Mouse (Mus musculus): Measurements from ENCODE around the gene Tmem115.
"Not testable (repeated sequence)": the region's sequence is repeated elsewhere in the genome, so short reads cannot be mapped to it uniquely, and the experiment has no call there.

Gene Tmem115

GRCm38 (mm10) chr9:107570845-107571244, 37.1 kb downstream of the Tmem115 start:
- no peak for DNase-seq (ENCODE audit: low spot score in 2 of 2)

GRCm38 (mm10) chr9:107571534-107572326, 38.0 kb downstream of the Tmem115 start:
- DNase-seq (ENCODE audit: low spot score in 2 of 2) = no peak

- no peak for DNase-seq (ENCODE audit: low spot score in 2 of 2)
These were observed 38.5 kb downstream of the Tmem115 start for GRCm38 (mm10) chr9:107572327-107572662.

GRCm38 (mm10) chr9:107573774-107574173, 40.0 kb downstream of the Tmem115 start:
- not testable (repeated sequence) for DNase-seq (ENCODE audit: low spot score in 2 of 2)

GRCm38 (mm10) chr9:107575579-107576356, 42.0 kb downstream of the Tmem115 start:
- DNase-seq (ENCODE audit: low spot score in 2 of 2) = no peak

GRCm38 (mm10) chr9:107576357-107577107, 42.8 kb downstream of the Tmem115 start, which contains the start of gene Hyal1:
Hyal1 (plus strand) TSS chr9:107576927.
- no peak for DNase-seq (ENCODE audit: low spot score in 2 of 2)

- no peak for DNase-seq (ENCODE audit: low spot score in 2 of 2)
These were observed 44.1 kb downstream of the Tmem115 start for GRCm38 (mm10) chr9:107577871-107578270.

GRCm38 (mm10) chr9:107578587-107578986, 44.8 kb downstream of the Tmem115 start, which contains the start of gene Naa80:
Naa80 (plus strand) TSS chr9:107578887.
- DNase-seq (ENCODE audit: low spot score in 2 of 2) = no peak

- DNase-seq (ENCODE audit: low spot score in 2 of 2) = no peak
These were observed 45.5 kb downstream of the Tmem115 start for GRCm38 (mm10) chr9:107579023-107579900.

- DNase-seq (ENCODE audit: low spot score in 2 of 2) = peak; percentile 89 to 94
These were observed 47.0 kb downstream of the Tmem115 start, which contains the start of gene Hyal3 for GRCm38 (mm10) chr9:107580501-107581317. Hyal3 (plus strand) TSS chr9:107580818.

- DNase-seq (ENCODE audit: low spot score in 2 of 2) = no peak
These were observed 47.8 kb downstream of the Tmem115 start for GRCm38 (mm10) chr9:107581584-107581983.

GRCm38 (mm10) chr9:107582509-107583062, 48.8 kb downstream of the Tmem115 start:
- DNase-seq (ENCODE audit: low spot score in 2 of 2) = no peak

- no peak for DNase-seq (ENCODE audit: low spot score in 2 of 2)
These were observed 49.4 kb downstream of the Tmem115 start for GRCm38 (mm10) chr9:107583174-107583573.

GRCm38 (mm10) chr9:107586504-107586903, 52.8 kb downstream of the Tmem115 start:
- no peak for DNase-seq (ENCODE audit: low spot score in 2 of 2)

- peak; percentile 97 to 99 for DNase-seq (ENCODE audit: low spot score in 2 of 2)
These were observed 53.5 kb downstream of the Tmem115 start, which contains the start of gene Ifrd2 for GRCm38 (mm10) chr9:107586974-107587832. Ifrd2 (plus strand) TSS chr9:107587642.

- DNase-seq (ENCODE audit: low spot score in 2 of 2) = no peak
These were observed 54.3 kb downstream of the Tmem115 start for GRCm38 (mm10) chr9:107587833-107588639.

Data from frontal cortex, postnatal 36 days (tissue).